Mouse (Mus musculus) frontal cortex, postnatal 10 days (tissue): ENCODE measurements around the gene Gbp5.
A peak's percentile ranks its signal among the peaks of the same experiment; 100 is the strongest.
"Not testable (repeated sequence)": the region's sequence is repeated elsewhere in the genome, so short reads cannot be mapped to it uniquely, and the experiment has no call there.

Source experiments
- DNase-seq, 2 experiments: peaks; one replicate each; pipeline ENCODE4 v3.0.0; 2022; ENCODE audit warnings: low spot score in 2 of 2, mixed read lengths in 1 of 2

The Gbp5 gene

GRCm38 (mm10) chr3:142541391-142541790, 47.6 kb downstream of the Gbp5 start:
- DNase-seq, result no peak

GRCm38 (mm10) chr3:142542776-142543175, 49.0 kb downstream of the Gbp5 start:
- DNase-seq, result not testable (repeated sequence)

GRCm38 (mm10) chr3:142546690-142547089, 52.9 kb downstream of the Gbp5 start:
- no peak for DNase-seq

- no peak for DNase-seq
Observed at GRCm38 (mm10) chr3:142550052-142550676, 56.4 kb downstream of the Gbp5 start.

- no peak for DNase-seq
Observed at GRCm38 (mm10) chr3:142554601-142555000, 60.8 kb downstream of the Gbp5 start.

GRCm38 (mm10) chr3:142555623-142556022, 61.8 kb downstream of the Gbp5 start:
- DNase-seq, result no peak

GRCm38 (mm10) chr3:142559632-142560228, 66.0 kb downstream of the Gbp5 start, which contains the start of gene Gbp3:
TSS of gene Gbp3 (plus strand) at chr3:142560026.
- DNase-seq, result no peak

- DNase-seq, result peak; percentile 40 to 77
Observed at GRCm38 (mm10) chr3:142560296-142560948, 66.6 kb downstream of the Gbp5 start.

GRCm38 (mm10) chr3:142561045-142561646, 67.4 kb downstream of the Gbp5 start:
- no peak for DNase-seq

GRCm38 (mm10) chr3:142561666-142562065, 67.9 kb downstream of the Gbp5 start:
- no peak for DNase-seq

- DNase-seq, result not testable (repeated sequence)
Observed at GRCm38 (mm10) chr3:142567490-142567889, 73.7 kb downstream of the Gbp5 start.

GRCm38 (mm10) chr3:142570738-142571137, 77.0 kb downstream of the Gbp5 start:
- DNase-seq, result no peak
